Mouse (Mus musculus): ENCODE measurements around the gene Nradd. TPM values are rescaled to one million over a fixed set of nuclear protein-coding genes. Genes with fewer than 3 reads are reported as not detected.

The Nradd gene
- polyA plus RNA-seq, 1 experiment from 2014 or later: 1.3 TPM

DNA sequence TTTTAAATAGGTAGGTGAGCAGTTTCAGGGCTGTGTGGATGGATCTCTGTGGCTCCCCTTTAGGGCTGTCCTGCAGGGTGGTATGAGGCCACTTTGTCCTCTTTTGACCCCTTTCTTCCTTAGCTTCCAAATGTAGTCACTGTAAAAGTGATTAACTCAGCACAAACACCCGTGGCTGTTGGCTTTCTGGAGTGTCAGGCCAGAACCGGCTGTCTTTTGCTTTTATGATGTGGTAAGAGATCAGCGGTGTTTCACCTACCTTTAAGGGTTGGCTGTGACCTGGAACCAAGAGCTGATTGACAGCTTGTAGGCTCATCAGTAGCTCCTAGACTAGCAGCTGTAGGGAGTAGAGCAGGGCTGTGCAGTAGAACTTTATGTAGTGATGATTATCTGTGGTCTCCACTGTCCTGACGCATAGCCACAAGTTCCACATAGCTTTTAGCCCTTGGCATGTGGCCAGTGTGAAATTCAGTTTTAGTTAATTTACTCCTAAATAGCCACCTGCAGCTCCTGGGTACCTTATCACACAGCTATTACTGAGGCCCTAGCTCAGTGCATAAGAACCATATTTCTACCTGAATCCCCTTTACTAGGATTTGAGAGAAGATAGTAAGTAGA, 43.1 kb upstream of the Nradd start:
- no peak overlapping the region for H3K4me2 ChIP-seq (ENCODE audit: low read depth, low read length)
- no peak overlapping the region for H3K4me3 ChIP-seq (ENCODE audit: low read depth, low read length)
- no peaks in the 10 kb centered on the region for H3K9me3 ChIP-seq (ENCODE audit: low read length)
- no peak for TF ChIP-seq EP300 (IDR thresholded peaks at IDR 0.05; ENCODE audit: low read depth)
- no peak for TF ChIP-seq CTCF (IDR thresholded peaks at IDR 0.05; ENCODE audit: low read depth)
- no peaks in the 10 kb centered on the region for H3K27me3 ChIP-seq (ENCODE audit: insufficient read depth, low read length)
- no peak for DNase-seq
- H3K36me3 ChIP-seq (replicated peaks; ENCODE audit: insufficient read depth, low read length): no peaks in the 10 kb centered on the region; the same call in 1 of the 2 replicates
- H3K27ac ChIP-seq (ENCODE audit: low read depth): peak overlapping the region; percentile 30; the same call in 1 of the 2 replicates
- ATAC-seq: no peak
- peaks cover 72% of the 10 kb centered on the region for H3K4me1 ChIP-seq (ENCODE audit: insufficient read depth)
- 28% methylated on average over 4 of the region's 4 CpGs for WGBS (ENCODE audit: insufficient replicate concordance)
- H3K9ac ChIP-seq (replicated peaks): no peak overlapping the region; the same call in 1 of the 2 replicates

DNA sequence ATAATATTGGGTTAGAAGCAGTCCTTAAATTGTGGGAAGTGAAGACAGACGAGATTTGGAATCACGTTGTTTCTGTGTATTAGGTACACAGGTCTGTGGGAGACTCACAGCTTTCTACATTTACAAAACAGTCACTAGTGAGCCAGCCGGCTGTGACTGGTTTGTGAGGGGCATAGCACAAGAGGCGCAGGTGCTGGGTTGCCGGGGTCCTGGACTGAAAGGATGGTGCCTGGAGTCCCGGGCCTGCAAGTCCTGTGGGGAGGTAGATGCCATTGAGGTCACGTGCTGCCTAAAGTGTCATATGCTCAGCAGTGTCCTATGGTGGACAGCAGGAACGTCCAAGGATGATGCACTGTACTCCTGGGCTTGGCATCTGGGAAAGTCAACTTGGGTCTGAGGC, 42.1 kb upstream of the Nradd start:
- H3K9ac ChIP-seq (replicated peaks): peak overlapping the region; percentile 47; the same call in 1 of the 2 replicates

DNA sequence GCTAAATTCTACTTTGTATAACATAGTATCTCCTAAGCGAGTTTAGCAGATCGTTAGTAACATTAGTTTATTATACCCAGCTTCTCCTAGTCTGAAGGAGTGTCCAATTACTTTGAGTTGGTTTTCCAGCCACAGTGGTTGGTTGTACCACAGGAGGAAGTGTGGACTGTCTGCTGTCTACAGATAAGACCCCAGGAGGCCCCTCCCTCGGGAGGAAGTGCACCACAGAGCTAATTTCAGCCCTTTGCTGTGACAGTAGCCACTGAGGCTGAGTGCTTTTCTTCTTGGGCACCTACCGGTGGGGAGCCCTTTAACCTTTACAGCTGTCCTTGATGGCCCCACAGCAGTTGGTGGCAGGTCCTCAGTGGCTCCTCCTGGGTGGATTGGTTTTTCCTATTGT, 41.7 kb upstream of the Nradd start:
- peak overlapping the region; percentile 25; the same call in 1 of the 2 replicates for H3K4me3 ChIP-seq (ENCODE audit: low read depth, low read length)
- 10% methylated on average over 4 of the region's 4 CpGs for WGBS (ENCODE audit: insufficient replicate concordance)
- H3K9ac ChIP-seq (replicated peaks): peak overlapping the region; percentile 47; the same call in 1 of the 2 replicates
- peaks cover 81% of the 10 kb centered on the region for H3K4me1 ChIP-seq (ENCODE audit: insufficient read depth)
- H3K4me2 ChIP-seq (ENCODE audit: low read depth, low read length): peak overlapping the region; percentile 72
- ATAC-seq (peak; percentile 82), DNase-seq (peak; percentile 78)
- H3K9me3 ChIP-seq (ENCODE audit: low read length): no peaks in the 10 kb centered on the region
- TF ChIP-seq CTCF (IDR thresholded peaks at IDR 0.05; ENCODE audit: low read depth) (no peak), EP300 (IDR thresholded peaks at IDR 0.05; ENCODE audit: low read depth) (peak; percentile 93)
- H3K36me3 ChIP-seq (replicated peaks; ENCODE audit: insufficient read depth, low read length): no peaks in the 10 kb centered on the region
- H3K27ac ChIP-seq (ENCODE audit: low read depth): peak overlapping the region; percentile 70
- H3K27me3 ChIP-seq (ENCODE audit: insufficient read depth, low read length): no peaks in the 10 kb centered on the region

More for the DNA sequence above, 42.1 kb upstream of the Nradd start:
- Histone ChIP-seq H3K27me3 (ENCODE audit: insufficient read depth, low read length) (no peaks in the 10 kb centered on the region), H3K4me2 (ENCODE audit: low read depth, low read length) (peak overlapping the region; percentile 72), H3K4me3 (ENCODE audit: low read depth, low read length) (peak overlapping the region; percentile 25; the same call in 1 of the 2 replicates), H3K27ac (ENCODE audit: low read depth) (peak overlapping the region; percentile 70), H3K4me1 (ENCODE audit: insufficient read depth) (peaks cover 81% of the 10 kb centered on the region), H3K9me3 (ENCODE audit: low read length) (no peaks in the 10 kb centered on the region), H3K36me3 (replicated peaks; ENCODE audit: insufficient read depth, low read length) (no peaks in the 10 kb centered on the region; the same call in 1 of the 2 replicates)
- WGBS (ENCODE audit: insufficient replicate concordance): 30% methylated on average over 8 of the region's 8 CpGs
- TF ChIP-seq EP300 (IDR thresholded peaks at IDR 0.05; ENCODE audit: low read depth) (no peak), CTCF (IDR thresholded peaks at IDR 0.05; ENCODE audit: low read depth) (no peak)
- ATAC-seq: peak; percentile 16
- DNase-seq: no peak

DNA sequence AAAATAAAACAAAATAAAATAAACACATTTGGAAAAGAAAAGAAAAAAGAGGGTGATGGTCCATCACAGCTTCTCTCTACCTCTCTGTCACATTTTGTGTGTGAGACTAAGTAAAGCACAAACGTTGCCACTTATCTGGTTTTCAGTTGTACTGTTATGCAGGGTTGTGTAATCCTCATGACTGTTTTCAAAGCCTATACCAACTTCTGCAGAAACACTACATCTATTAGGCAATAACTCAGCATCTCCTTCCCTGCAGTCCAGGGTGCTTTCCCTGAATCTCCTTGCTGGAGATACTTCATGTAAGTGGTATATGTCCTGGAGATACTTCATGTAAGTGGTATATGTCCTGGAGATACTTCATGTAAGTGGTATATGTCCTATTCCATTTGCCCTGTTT, 38.6 kb upstream of the Nradd start:
- 0 out of 2 replicates have a peak overlapping the region, but pooled peaks have one; percentile 31 for H3K27ac ChIP-seq (ENCODE audit: low read depth)
- no peaks in the 10 kb centered on the region for H3K9me3 ChIP-seq (ENCODE audit: low read length)
- 14% methylated on average over 1 of the region's 1 CpGs for WGBS (ENCODE audit: insufficient replicate concordance)
- no peak for TF ChIP-seq CTCF (IDR thresholded peaks at IDR 0.05; ENCODE audit: low read depth)
- TF ChIP-seq EP300 (IDR thresholded peaks at IDR 0.05; ENCODE audit: low read depth): no peak
- H3K36me3 ChIP-seq (replicated peaks; ENCODE audit: insufficient read depth, low read length): 0 out of 2 replicates have a peak, but pooled peaks cover 3% of the 10 kb centered on the region
- DNase-seq (no peak), ATAC-seq (no peak)
- no peak overlapping the region for H3K4me3 ChIP-seq (ENCODE audit: low read depth, low read length)
- no peaks in the 10 kb centered on the region for H3K27me3 ChIP-seq (ENCODE audit: insufficient read depth, low read length)
- 0 out of 2 replicates have a peak overlapping the region, but pooled peaks have one; percentile 1 for H3K4me2 ChIP-seq (ENCODE audit: low read depth, low read length)
- no peak overlapping the region for H3K9ac ChIP-seq (replicated peaks)
- H3K4me1 ChIP-seq (ENCODE audit: insufficient read depth): peaks cover 79% of the 10 kb centered on the region

DNA sequence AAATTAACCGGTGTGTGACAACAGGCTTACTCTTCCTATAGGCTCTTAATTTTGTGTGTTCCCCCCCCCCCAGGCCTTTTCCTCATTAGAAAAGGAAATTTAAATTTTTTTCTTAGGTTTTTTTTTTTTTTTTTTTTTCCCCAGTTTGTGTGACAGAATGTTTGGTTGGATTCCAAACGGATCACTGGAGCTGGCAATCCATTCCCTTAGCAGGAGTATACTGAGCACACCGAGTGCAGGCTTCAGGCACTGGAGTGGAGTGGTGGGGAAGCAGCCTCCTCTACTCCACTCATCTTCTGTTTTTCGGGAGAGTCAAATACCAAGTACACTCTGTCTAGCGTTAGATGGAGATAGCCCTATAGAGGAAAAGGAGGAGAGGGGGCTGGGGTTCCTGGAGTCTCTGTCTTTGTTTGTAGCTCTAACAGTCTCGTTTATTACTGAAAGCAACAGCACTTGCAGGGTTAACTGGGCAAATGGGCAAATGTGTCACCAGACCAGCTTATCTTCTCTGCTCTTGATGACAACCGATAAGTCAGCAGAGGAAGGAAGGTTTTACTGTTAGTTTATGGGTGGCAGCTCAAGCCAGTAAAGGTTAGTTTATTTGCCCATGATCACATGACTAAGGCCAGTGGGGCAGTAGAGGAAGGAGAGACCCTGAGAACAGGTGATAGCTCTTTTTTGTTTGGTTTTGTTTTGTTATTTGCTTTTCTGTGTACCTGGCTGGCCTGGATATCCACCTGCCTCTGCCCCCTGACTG, 36.8 kb upstream of the Nradd start:
- H3K4me2 ChIP-seq (ENCODE audit: low read depth, low read length): peak overlapping the region; percentile 16; the same call in 1 of the 2 replicates
- H3K9ac ChIP-seq (replicated peaks): peak overlapping the region; percentile 35; the same call in 1 of the 2 replicates
- no peak for DNase-seq
- TF ChIP-seq EP300 (IDR thresholded peaks at IDR 0.05; ENCODE audit: low read depth): no peak
- TF ChIP-seq CTCF (IDR thresholded peaks at IDR 0.05; ENCODE audit: low read depth): no peak
- H3K27me3 ChIP-seq (ENCODE audit: insufficient read depth, low read length): no peaks in the 10 kb centered on the region
- no peak for ATAC-seq
- H3K36me3 ChIP-seq (replicated peaks; ENCODE audit: insufficient read depth, low read length): 0 out of 2 replicates have a peak, but pooled peaks cover 3% of the 10 kb centered on the region
- no peaks in the 10 kb centered on the region for H3K9me3 ChIP-seq (ENCODE audit: low read length)
- peak overlapping the region; percentile 31; the same call in 1 of the 2 replicates for H3K27ac ChIP-seq (ENCODE audit: low read depth)
- 52% methylated on average over 7 of the region's 7 CpGs for WGBS (ENCODE audit: insufficient replicate concordance)
- peaks cover 65% of the 10 kb centered on the region for H3K4me1 ChIP-seq (ENCODE audit: insufficient read depth)
- no peak overlapping the region for H3K4me3 ChIP-seq (ENCODE audit: low read depth, low read length)

DNA sequence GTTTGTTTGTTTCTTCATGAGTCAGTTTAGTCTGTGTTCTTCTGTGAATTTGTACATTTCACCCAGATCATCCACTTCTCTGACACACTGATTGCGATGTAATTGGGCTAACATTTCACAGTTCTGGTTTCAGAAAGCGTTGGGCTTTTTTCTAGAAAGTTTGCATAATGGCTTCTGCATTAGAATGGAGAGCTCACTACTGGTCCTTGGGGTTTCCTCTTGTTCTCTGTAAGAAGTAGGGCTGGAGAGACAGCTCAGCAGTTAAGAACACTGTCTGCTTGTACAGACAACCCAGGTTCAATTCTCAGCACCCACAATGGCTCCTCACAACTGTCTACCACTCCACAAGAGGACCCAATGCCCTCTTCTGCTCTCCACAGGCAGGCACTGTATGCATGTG, 36.0 kb upstream of the Nradd start:
- TF ChIP-seq CTCF (IDR thresholded peaks at IDR 0.05; ENCODE audit: low read depth) (no peak), EP300 (IDR thresholded peaks at IDR 0.05; ENCODE audit: low read depth) (no peak)
- Histone ChIP-seq H3K36me3 (replicated peaks; ENCODE audit: insufficient read depth, low read length) (0 out of 2 replicates have a peak, but pooled peaks cover 3% of the 10 kb centered on the region), H3K27me3 (ENCODE audit: insufficient read depth, low read length) (no peaks in the 10 kb centered on the region), H3K9ac (replicated peaks) (no peak overlapping the region), H3K4me2 (ENCODE audit: low read depth, low read length) (no peak overlapping the region), H3K4me1 (ENCODE audit: insufficient read depth) (peaks cover 69% of the 10 kb centered on the region), H3K27ac (ENCODE audit: low read depth) (no peak overlapping the region), H3K9me3 (ENCODE audit: low read length) (no peaks in the 10 kb centered on the region), H3K4me3 (ENCODE audit: low read depth, low read length) (no peak overlapping the region)
- 78% methylated on average over 2 of the region's 2 CpGs for WGBS (ENCODE audit: insufficient replicate concordance)
- DNase-seq (no peak), ATAC-seq (no peak)
